Mouse (Mus musculus) midbrain, embryonic 12.5 days (tissue): ENCODE results near the gene Ubald2. TPM values are rescaled to one million over a fixed set of nuclear protein-coding genes. Genes with fewer than 3 reads are reported as not detected.
"Not testable (repeated sequence)": the region's sequence is repeated elsewhere in the genome, so short reads cannot be mapped to it uniquely, and the experiment has no call there.

ENCODE experiments used
- ATAC-seq: fragments of 200-750 bp; cut with Nextera tagmentation; 2 replicates; pipeline ENCODE4 v1.8.0; 2017; ENCODE audit warnings: low read depth, moderate TSS enrichment, moderate library complexity; ENCODE audit not compliant: low FRiP score
- H3K27ac ChIP-seq: fragments of 300-500 bp; sonication (generic); replicated peaks from 2 replicates; pipeline ENCODE4 v1.5.1; 2016; ENCODE audit warnings: mild to moderate bottlenecking
- H3K27me3 ChIP-seq: fragments of 300-500 bp; sonication (generic); 2 replicates; pipeline ENCODE4 v1.6.1; 2016; ENCODE audit warnings: mild to moderate bottlenecking
- H3K36me3 ChIP-seq: fragments of 300-500 bp; sonication (generic); 2 replicates; pipeline ENCODE4 v1.6.1; 2016
- H3K4me1 ChIP-seq: fragments of 300-500 bp; sonication (generic); 2 replicates; pipeline ENCODE4 v1.6.1; 2016
- H3K4me2 ChIP-seq: fragments of 300-500 bp; sonication (generic); replicated peaks from 2 replicates; pipeline ENCODE4 v1.6.1; 2016; ENCODE audit warnings: mild to moderate bottlenecking, moderate library complexity
- H3K4me3 ChIP-seq: fragments of 300-500 bp; sonication (generic); 2 replicates; pipeline ENCODE4 v1.5.1; 2016; ENCODE audit warnings: mild to moderate bottlenecking
- H3K9ac ChIP-seq: fragments of 300-500 bp; sonication (generic); replicated peaks from 2 replicates; pipeline ENCODE4 v1.6.1; 2016; ENCODE audit warnings: mild to moderate bottlenecking, moderate library complexity
- H3K9me3 ChIP-seq: fragments of 300-500 bp; sonication (generic); 2 replicates; pipeline ENCODE4 v1.6.1; 2016; ENCODE audit warnings: mild to moderate bottlenecking
- WGBS: fragments of 180-500 bp; shearing (Covaris S2); methylation state at CpG from one replicate; pipeline ENCODE4 v1.1.7; 2016; 5-methylcytosine and 5-hydroxymethylcytosine counted together
- polyA plus RNA-seq: library from polyadenylated mRNA; unstranded; fragments of >200 nt; fragmentation: Nextera tagmentation; extraction: Ambion mirVana; gene quantifications from 2 replicates; pipeline ENCODE4 v1.2.1, GENCODE M21; 2016

Gene Ubald2
- polyA plus RNA-seq, 1 experiment from 2014 or later = 52.5 TPM

DNA sequence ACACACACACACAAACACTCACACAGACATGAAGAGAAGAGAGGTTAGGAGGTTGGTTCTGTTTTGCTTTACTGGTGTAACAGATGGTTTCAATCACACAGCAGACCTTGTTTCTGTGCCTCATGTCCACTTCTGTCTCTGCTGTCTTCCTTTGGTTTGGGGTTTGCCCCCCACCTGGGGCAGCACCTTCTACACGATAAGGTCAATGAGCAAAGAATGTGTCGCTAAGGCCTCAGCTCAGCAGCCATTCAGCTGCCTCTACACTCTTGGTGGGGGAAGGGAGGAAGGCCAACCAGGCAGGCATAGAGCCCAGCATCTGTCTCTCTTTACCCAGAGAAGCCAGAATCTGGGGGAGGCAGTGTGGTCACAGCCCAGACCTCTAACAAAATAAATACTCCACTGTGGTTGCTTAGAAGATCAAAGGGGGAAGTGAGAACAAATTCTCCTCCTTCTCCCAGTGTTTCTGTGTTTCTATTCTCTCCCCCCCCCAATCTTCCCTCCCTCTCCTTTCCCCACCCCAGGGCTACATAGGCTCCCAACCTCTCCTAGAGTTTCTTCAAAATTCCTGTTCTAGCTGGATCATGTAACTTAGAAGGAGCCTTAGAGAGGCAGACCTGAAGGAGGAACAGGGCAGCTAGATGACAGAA lies 15.6 kb upstream of the Ubald2 start:
- 18% methylated on average over 2 of the region's 2 CpGs for WGBS
- no peak overlapping the region for H3K4me2 ChIP-seq
- peak overlapping the region; percentile 30; the same call in 1 of the 2 replicates for H3K27ac ChIP-seq
- H3K36me3 ChIP-seq = no peaks in the 10 kb centered on the region
- H3K4me3 ChIP-seq = no peak overlapping the region
- peaks cover 11% of the 10 kb centered on the region; the same call in 1 of the 2 replicates for H3K4me1 ChIP-seq
- no peak overlapping the region for H3K9ac ChIP-seq
- no peak for ATAC-seq
- peaks cover 17% of the 10 kb centered on the region for H3K27me3 ChIP-seq
- no peaks in the 10 kb centered on the region for H3K9me3 ChIP-seq

DNA sequence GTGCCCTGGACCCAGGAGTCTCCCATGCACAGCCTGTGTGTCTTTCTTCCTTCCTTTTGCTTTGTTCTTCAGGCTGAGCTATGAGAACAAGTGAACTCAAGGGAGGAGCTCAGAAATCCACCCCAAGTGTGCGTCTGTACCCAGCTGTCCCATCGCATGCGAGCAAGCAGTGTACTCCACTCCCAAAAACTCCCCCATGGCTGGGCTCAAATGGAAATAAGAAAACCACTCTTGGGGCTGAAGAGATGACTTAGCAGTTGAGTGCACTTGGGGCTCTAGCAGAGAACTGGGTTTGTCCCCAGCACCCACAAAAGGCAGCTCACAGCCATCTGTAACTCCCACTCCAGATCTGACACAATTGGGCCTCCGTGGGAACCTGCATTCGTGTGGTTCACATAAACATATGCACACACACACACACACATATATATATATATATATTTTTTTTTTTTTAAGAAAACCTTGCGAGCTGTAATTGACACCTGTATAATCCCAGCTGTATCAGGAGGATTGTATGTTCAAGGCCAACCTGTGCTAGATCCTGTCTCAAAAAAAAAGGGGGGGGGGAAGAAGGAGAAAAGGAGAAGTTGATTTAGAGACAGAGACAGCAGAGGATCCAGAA lies 14.9 kb upstream of the Ubald2 start:
- H3K36me3 ChIP-seq = no peaks in the 10 kb centered on the region
- H3K9me3 ChIP-seq = no peaks in the 10 kb centered on the region
- H3K27ac ChIP-seq = peak overlapping the region; percentile 30; the same call in 1 of the 2 replicates
- no peak overlapping the region for H3K9ac ChIP-seq
- H3K4me2 ChIP-seq = no peak overlapping the region
- no peak for ATAC-seq
- no peak overlapping the region for H3K4me3 ChIP-seq
- H3K4me1 ChIP-seq = 0 out of 2 replicates have a peak, but pooled peaks cover 5% of the 10 kb centered on the region
- peaks cover 13% of the 10 kb centered on the region for H3K27me3 ChIP-seq
- 75% methylated on average over 6 of the region's 6 CpGs for WGBS

DNA sequence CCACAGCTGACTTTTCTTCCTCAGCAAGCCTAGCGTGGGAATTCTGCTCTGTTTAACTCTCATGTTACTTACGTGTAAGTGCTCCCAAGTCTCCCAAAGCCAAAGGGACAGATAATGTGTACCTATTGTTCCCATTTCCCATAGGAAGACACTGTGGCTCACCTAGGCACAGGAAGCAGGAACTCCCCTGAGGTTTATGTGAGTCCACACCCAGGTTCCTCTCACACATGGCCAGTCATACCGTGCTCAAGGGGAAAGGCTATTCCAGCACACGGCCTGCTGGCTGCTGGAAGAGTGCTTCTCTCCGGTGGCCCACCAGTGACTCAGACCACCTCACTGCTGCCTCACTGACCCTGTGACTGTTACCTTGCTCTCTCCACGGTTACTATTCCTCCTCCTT lies 12.8 kb upstream of the Ubald2 start:
- WGBS = 85% methylated on average over 6 of the region's 6 CpGs
- ATAC-seq = no peak
- H3K9ac ChIP-seq = no peak overlapping the region
- H3K4me3 ChIP-seq = no peak overlapping the region
- H3K27me3 ChIP-seq = 0 out of 2 replicates have a peak, but pooled peaks cover 3% of the 10 kb centered on the region
- no peaks in the 10 kb centered on the region for H3K9me3 ChIP-seq
- H3K4me2 ChIP-seq = no peak overlapping the region
- no peak overlapping the region for H3K27ac ChIP-seq
- H3K4me1 ChIP-seq = 0 out of 2 replicates have a peak, but pooled peaks cover 5% of the 10 kb centered on the region
- H3K36me3 ChIP-seq = no peaks in the 10 kb centered on the region

DNA sequence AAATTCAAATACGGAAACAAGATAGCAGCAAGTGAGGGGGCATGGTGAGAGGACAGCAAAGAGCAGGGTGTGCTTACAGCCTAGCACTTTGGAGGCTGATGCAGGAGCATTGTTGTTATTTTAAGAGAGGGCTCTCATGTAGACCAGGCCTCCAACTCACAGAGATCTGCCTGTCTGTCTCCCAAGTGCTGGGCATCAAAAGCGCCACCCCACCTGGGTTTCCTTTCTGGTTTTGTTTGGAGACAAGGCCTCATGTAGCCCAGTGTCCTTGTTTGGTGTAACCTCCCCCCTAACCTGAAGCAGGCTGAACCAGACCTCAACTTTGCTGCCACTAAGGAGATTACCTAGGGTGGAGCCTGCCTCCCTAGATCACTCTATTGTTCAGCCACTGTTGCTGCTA lies 11.3 kb upstream of the Ubald2 start:
- Histone ChIP-seq H3K9ac (no peak overlapping the region), H3K27me3 (0 out of 2 replicates have a peak, but pooled peaks cover 3% of the 10 kb centered on the region), H3K27ac (no peak overlapping the region), H3K4me2 (no peak overlapping the region), H3K9me3 (no peaks in the 10 kb centered on the region), H3K4me3 (no peak overlapping the region), H3K4me1 (0 out of 2 replicates have a peak, but pooled peaks cover 5% of the 10 kb centered on the region), H3K36me3 (no peaks in the 10 kb centered on the region)
- WGBS = 76% methylated on average over 2 of the region's 2 CpGs
- no peak for ATAC-seq

DNA sequence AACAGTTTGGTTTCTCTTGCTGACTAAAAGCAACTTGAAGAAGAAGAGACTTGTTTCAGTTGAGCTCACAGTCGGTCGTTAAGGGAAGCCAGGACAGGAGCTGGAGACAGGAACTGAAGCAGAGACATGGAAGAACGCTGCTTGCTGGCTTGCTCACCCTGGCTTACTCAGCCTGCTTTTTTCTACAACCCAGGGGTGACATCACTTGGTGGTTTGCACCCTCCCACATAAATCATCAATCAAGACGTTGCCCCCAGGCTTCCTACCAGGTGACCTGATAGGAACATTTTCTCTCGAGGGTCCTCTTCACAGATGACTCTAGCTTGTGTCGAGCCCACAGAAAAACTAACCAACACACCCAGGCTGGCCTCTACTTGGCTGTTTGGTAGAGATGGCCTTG lies 10.7 kb upstream of the Ubald2 start:
- Histone ChIP-seq H3K4me1 (0 out of 2 replicates have a peak, but pooled peaks cover 4% of the 10 kb centered on the region), H3K9me3 (no peaks in the 10 kb centered on the region), H3K4me2 (no peak overlapping the region), H3K27me3 (0 out of 2 replicates have a peak, but pooled peaks cover 3% of the 10 kb centered on the region), H3K9ac (no peak overlapping the region), H3K27ac (no peak overlapping the region), H3K36me3 (no peaks in the 10 kb centered on the region), H3K4me3 (no peak overlapping the region)
- WGBS = 89% methylated on average over 6 of the region's 6 CpGs
- no peak for ATAC-seq

DNA sequence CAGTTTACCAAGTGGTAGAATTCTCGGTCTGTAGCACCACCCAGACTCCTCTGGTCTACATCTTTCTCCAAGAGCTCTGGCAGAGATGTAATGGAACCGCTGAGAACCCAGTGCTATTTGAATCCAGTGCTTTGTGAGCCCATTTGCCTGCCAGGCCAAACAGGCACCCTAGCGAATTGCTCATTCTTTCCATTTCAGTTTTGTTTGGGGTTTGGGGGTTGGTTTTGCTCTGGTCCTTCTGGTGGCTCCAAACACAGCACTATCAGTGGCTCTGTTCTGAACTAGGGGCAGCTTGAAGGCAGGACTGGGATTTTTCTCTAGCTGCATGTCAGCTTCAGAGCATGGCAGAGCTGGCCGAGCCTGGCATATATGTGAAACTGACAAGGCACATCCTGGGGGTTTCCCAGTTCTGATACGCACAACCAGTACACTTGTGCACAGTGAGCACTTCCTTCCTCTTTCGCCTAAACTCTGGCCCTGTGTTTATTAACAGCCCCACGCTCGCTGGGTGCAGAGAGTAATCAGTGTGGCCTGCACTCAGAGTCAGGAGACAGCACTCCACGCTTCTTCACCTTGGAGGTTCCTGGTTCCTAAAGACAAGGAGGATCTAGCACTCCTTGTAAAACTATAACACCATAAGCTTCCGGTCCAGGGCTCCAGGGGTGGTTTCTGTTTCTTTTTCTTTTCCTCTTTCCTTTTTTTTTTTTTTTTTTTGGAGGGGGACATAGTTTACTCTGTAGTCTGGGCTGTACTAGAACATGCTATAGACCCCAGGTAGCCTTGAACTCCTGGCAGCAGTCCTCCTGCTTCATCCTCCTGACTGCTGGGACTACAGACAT lies 9.9 kb upstream of the Ubald2 start:
- H3K4me2 ChIP-seq = no peak overlapping the region
- H3K9me3 ChIP-seq = no peaks in the 10 kb centered on the region
- no peak for ATAC-seq
- no peak overlapping the region for H3K27ac ChIP-seq
- H3K9ac ChIP-seq = no peak overlapping the region
- no peaks in the 10 kb centered on the region for H3K4me1 ChIP-seq
- WGBS = 82% methylated on average over 10 of the region's 10 CpGs
- 0 out of 2 replicates have a peak, but pooled peaks cover 3% of the 10 kb centered on the region for H3K27me3 ChIP-seq
- no peak overlapping the region for H3K4me3 ChIP-seq
- no peaks in the 10 kb centered on the region for H3K36me3 ChIP-seq

DNA sequence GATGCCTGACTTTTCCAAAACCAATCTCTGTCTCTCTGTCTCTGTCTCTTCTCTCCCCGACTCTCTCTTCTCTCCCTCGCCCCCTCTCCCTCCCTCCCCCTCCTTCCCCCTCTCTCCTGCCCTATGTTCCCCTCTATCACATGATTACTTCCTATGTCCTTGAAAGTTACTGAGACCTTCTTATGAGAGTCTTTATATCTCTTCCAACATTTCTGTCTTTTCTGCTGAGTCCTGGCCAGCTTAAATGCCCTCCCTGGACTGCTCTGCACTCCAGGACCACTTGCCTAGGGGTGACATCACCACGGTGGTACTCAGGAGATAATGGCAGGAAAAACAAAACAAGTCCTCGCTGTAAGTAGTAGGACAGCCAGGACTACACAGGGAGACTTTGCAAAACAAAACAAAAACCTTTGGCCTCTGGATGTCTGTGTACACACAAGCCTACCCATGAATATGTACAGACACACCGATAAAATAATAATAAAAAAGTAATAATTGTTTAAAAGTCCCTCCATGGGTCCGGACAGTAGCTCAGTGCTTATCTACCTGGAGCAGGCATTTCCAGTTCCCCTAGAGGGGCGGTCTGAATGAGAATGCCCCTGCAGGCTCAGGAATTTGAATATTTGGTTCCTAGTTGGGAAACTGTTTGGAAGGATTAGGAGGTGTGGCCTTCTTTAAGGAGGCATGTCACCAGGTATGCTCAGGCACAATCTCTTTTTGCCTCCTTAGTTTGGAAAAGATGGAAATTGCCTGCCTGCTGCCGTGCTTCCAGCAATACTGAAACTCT lies 9.1 kb upstream of the Ubald2 start:
- H3K9ac ChIP-seq = no peak overlapping the region
- 54% methylated on average over 8 of the region's 8 CpGs for WGBS
- H3K27me3 ChIP-seq = 0 out of 2 replicates have a peak, but pooled peaks cover 3% of the 10 kb centered on the region
- H3K36me3 ChIP-seq = no peaks in the 10 kb centered on the region
- H3K4me3 ChIP-seq = no peak overlapping the region
- H3K27ac ChIP-seq = no peak overlapping the region
- no peak overlapping the region for H3K4me2 ChIP-seq
- no peaks in the 10 kb centered on the region for H3K9me3 ChIP-seq
- no peaks in the 10 kb centered on the region for H3K4me1 ChIP-seq
- ATAC-seq = no peak

DNA sequence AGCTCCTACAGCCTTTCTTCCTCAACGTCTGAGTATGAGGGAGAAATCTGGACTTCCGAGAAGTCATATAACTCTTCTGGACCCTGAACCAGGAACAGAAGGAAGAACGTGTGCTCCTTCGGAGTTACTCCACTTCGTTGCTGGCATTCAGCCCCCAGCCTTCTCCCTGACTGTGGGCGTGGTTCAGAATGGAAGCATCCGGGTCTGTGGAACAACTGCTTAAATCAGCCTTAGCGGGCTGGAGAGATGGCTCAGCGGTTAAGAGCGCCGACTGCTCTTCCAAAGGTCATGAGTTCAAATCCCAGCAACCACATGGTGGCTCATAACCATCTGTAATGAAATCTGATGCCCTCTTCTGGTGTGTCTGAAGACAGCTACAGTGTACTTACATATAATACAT lies 7.6 kb upstream of the Ubald2 start:
- H3K27ac ChIP-seq, H3K4me1 ChIP-seq, H3K4me3 ChIP-seq, ATAC-seq, H3K9ac ChIP-seq, H3K4me2 ChIP-seq, H3K9me3 ChIP-seq, H3K36me3 ChIP-seq: not testable (repeated sequence)
- H3K27me3 ChIP-seq = peaks cover 10% of the 10 kb centered on the region; the same call in 1 of the 2 replicates
- 91% methylated on average over 11 of the region's 11 CpGs for WGBS

DNA sequence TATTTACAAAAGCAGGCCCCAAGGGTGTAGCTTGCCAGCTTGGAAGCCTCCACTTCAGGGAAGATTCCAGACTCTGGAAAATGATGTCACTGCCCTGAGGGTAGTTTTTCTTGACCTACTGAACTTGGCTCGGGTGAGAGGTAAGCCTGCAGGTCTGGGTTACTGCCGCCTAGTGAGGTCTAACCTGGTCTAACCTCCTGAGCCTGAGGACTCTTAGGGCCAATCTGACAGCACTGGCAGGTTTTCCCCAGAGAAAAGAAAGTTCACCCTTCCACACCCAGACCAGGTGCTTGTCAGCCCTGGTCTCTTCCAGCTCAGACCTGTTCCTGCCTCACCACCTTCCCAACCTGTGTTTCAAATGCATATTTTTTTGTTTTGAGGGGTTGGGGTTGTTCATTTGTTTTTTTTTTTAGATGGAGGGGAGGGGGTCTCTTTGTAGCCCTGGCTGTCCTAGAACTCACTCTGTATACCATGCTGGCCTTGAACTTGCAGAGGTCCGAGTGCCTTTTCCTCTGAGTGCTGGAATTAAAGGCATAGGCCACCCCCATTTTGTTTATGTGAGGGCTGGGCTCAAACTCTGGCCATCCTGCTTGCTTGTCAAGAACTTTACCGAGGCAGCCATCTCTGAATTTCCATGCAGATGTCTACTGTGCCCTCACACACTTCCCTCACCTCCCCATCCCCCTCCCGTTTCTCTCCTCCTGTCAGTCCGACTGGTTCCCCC lies 6.9 kb upstream of the Ubald2 start:
- no peak for ATAC-seq
- no peaks in the 10 kb centered on the region for H3K9me3 ChIP-seq
- no peak overlapping the region for H3K27ac ChIP-seq
- H3K4me2 ChIP-seq = no peak overlapping the region
- 0 out of 2 replicates have a peak, but pooled peaks cover 4% of the 10 kb centered on the region for H3K4me1 ChIP-seq
- 77% methylated on average over 6 of the region's 6 CpGs for WGBS
- H3K27me3 ChIP-seq = peaks cover 14% of the 10 kb centered on the region; the same call in 1 of the 2 replicates
- no peaks in the 10 kb centered on the region for H3K36me3 ChIP-seq
- H3K4me3 ChIP-seq = no peak overlapping the region
- no peak overlapping the region for H3K9ac ChIP-seq

DNA sequence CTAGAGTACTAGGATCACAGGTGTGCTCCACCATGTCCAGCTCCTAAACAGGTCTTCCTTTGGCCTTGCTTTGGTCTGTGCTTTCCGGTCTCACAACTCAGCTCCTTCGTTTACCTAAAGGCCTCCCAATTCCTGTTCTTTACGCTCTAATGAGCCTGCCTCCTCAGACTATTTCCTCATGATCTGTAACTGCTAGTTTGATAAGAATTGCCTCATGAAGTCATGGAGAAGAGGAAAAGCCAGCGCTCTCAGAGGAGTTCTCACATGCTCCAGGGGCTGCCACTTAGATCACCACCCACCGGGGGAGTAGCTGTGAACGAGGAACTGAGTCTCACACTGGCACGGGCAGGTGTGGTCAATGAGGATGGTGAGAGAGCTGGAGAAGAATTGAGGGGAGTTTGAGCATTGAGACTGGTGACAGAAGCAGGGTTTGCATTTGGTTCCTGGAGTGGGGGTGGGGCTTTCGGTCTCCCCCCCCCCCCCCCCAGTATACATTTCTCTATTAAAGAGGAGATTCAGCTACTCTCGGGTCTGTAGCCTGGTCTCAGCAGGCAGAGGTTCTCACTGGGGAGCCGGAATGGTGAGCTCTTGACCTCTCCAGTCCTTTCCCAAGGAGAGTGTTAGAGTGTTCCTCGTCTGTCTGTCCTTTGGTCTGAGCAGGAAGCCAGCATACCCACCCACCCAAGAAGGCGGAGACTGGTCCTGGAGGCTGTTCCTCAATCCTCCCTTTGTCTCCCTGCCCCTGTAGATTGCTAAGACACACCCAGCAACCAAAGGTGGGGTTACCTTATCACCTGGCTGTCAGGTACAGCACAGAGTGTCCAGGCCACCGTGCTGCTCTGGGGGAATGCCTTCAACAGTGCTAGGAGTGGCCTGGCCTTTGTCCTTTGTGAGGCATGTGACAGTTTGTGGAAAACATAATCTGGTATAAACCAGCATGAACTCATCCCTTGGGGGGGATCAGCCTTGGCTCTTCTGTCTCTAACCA lies 4.7 kb upstream of the Ubald2 start:
- H3K9ac ChIP-seq = no peak overlapping the region
- no peaks in the 10 kb centered on the region for H3K36me3 ChIP-seq
- no peaks in the 10 kb centered on the region for H3K9me3 ChIP-seq
- no peak overlapping the region for H3K27ac ChIP-seq
- no peak for ATAC-seq
- peaks cover 8% of the 10 kb centered on the region; the same call in 1 of the 2 replicates for H3K4me1 ChIP-seq
- WGBS = 58% methylated on average over 12 of the region's 13 CpGs
- H3K27me3 ChIP-seq = peaks cover 11% of the 10 kb centered on the region; the same call in 1 of the 2 replicates
- H3K4me3 ChIP-seq = no peak overlapping the region
- no peak overlapping the region for H3K4me2 ChIP-seq
